Mouse (Mus musculus) 416B (cell line): ENCODE results near the gene Cdk2ap2.
"Not testable (repeated sequence)": the region's sequence is repeated elsewhere in the genome, so short reads cannot be mapped to it uniquely, and the experiment has no call there.

ENCODE experiments used
- DNase-seq: peaks from one replicate; pipeline ENCODE4 v3.0.0; 2011; ENCODE audit warnings: low read depth

Cdk2ap2 gene

DNA sequence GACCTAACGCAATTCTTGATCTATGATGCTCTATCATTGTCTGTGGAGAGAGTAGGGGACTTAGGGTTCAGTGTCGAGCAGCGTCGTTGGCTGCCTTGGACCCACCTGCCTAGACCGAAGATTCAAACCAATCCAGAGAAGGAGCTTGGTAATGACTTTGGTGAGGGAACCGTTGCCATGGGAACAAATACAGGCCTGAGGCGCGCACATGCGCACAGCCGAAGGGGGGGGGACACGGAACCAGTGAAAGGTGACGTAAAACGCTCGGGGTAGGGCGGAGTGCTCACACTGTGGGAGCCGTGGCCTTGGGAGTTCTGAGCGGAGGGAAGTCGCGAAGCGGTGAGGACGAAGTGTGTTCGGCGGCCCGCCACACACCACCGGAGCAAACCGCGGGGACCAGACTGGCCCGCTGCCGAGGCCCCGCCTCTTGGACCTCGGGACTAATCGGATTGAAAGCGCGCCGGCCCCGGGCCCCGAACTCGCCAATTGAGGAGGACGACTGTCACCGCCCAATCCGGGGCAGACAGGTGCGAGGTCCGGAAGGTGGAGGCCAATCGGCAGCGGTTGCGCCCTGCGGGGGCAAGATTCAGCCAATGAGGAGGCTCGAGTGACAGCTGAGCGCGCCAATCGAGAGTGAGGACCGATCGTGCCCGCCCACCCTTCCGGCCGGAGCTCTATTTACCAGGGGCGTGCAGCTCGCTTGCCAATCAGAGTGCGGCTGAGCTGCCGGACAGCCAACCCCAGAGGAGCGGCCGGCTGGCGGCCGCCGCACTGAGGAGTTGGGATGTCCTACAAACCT lies at the start of gene Cdk2ap2:
Cdk2ap2 (plus strand) TSS at position 541 of the 799 bp plus-strand sequence.
- peak; percentile 99 for DNase-seq

DNA sequence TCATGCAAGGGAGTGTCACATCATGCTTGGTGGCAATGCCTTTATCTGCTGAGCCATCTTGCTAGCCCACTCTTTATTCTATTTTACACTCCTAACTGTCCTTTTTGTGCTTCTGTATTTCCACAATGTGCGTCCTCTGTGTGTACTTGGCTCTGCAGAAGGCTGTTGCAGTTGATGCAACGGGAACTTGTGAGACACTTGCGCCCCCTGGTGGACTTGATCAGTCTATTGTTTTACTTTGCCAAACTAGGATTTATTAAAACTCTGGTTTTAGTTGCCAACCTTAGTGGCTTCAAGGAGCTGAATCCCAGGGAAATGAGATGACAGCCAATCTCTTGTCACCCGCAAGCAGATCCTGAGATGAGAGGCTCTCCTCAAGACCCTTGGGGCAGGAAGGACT lies 49.1 kb upstream of the Cdk2ap2 start:
- DNase-seq = peak; percentile 89

DNA sequence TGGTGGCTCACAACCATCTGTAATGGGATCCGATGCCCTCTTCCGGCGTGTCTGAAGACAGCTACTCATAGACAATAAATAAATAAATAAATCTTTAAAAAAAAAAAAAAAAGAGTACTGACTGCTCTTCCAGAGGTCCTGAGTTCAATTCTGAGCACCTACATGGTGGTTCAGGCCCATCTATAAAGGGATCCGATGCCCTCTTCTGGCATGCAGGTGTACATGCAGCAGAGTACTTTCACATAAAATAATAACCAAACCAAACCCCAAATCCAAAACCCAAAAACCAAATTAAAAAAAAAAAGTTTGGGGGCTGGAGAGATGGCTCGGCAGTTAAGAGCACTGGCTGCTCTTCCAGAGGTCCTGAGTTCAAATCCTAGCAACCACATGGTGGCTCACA lies 47.9 kb upstream of the Cdk2ap2 start:
- DNase-seq = not testable (repeated sequence)

DNA sequence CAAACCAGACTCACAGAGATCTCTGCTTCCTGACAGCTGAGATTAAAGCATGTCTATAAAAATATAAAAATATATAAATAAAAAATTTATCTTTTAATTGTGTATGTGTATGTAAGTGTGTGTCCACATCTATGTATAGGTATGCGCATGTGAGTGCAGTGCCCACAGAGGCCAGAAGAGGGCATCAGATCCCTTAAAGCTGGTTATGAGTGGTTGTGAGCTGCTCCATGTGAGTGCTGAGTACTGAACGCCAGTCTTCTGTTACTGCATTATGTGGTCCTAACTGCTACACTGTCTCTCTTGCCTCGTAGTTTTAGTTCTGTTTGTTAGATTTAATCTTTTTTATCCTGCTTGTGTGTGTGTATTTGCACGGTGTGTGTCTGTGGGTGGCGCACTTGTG lies 46.0 kb upstream of the Cdk2ap2 start:
- DNase-seq = no peak

DNA sequence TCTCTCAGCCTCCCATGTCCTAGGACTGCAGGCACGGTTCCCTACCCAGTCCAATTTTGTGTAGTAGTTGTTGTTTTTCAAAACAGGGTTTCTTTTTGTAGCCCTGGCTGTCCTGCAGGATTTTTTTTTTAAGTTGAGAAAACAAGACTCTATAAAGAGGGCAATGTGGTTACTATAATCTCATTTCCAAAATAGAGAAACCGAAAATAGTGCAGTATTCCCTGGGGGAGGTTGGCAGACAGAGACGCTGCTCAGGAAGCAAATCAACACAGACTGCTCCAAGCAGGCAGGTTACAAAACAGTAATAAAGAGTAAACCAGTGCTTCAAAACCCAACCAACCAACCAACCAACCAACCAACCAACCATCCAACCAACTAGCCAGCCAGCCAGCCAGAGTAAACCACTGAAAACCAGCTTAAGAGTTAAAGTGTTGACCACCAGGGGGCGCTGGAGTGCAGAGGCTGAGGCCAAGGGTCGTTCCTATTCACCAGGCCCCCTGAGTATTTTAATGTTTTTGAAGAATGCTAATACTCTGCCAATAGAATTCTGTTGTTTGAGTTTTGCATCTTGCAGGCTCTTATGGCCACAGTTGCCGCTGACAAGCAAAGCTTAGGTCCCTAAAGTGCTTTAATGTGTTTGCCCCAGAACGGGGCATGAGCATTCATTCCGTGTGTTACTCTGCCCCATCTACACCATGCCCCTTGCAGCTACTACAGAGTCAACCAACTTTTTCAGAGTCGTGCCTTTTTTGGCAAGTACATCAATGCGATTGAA lies 45.1 kb upstream of the Cdk2ap2 start:
- peak; percentile 64 for DNase-seq

DNA sequence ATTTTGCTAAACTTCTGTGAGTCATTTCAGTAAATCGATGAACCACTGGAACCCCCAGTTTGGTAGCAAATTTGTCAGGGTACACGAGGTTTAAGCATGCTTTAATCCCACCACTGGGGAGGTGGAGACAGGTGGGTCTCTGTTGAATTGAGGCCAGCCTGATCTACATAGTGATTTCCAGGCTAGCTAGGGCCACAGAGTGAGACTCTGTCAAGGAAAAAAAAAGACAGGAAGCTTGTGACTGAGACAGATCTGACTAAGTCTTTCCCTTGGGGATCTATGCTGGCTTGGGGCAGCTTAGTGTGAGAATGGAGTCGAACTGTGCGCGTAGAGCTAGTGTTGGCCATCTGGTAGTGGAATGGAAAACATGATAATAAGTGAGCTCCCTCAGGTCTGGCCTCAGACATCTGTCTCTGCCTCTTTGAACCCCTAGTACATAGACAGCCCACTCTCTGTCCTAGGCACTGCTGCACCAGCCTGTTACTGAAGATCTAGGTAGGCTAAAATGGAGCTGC lies 44.4 kb upstream of the Cdk2ap2 start:
- DNase-seq = peak; percentile 68

DNA sequence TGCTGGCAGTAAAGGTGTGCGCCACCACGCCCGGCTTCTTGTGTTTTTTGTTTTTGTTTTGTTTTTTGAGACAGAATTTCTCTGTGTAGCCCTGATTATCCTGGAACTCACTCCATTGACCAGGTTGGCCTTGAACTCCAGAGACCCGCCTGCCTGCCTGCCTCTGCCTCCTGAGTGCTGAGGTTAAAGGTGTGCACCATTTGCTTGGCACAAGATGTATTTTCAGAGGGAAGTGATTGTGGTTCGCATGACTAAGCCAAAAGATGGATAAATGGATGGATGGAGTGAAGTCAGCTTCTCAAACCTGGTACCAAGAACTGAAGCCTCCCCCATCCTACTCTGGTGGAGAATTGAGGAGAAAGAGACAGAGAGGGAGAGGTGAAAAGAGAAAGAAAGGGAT lies 42.4 kb upstream of the Cdk2ap2 start:
- no peak for DNase-seq

DNA sequence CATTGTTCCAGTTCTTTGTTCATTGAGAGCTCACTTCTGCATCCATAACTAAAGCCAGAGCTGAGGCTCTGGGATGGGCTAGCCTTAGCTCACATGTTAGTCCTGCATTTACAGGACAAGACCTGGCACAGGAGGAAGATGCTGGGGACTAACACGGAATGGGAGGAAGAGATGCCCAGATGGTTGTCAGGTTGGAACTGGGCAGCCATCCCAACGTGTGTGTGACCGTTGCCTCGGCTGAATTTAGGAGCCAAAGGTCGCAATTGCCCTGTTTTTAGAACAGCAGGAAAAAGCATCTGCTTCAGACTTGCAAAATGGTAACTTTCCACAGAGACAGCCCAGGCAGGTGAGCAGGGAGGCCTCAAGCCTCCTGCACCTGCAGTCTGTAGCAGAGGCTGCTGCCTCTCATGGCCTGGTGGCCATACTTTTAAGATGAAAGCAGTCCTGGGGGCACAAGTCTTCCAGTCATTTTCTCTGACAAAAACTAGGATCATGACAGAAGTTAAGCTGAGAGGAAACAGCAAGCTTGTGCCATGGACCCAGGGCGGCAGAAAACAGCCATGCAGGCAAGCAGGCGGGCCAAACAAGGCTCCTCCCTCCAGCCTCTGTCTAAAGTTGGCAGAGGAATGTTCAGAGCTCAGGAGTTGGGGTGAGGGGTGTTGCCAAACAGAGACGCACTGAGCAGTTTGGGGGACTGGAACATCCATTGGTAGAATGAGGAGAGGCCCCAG lies 41.6 kb upstream of the Cdk2ap2 start:
- DNase-seq = no peak

DNA sequence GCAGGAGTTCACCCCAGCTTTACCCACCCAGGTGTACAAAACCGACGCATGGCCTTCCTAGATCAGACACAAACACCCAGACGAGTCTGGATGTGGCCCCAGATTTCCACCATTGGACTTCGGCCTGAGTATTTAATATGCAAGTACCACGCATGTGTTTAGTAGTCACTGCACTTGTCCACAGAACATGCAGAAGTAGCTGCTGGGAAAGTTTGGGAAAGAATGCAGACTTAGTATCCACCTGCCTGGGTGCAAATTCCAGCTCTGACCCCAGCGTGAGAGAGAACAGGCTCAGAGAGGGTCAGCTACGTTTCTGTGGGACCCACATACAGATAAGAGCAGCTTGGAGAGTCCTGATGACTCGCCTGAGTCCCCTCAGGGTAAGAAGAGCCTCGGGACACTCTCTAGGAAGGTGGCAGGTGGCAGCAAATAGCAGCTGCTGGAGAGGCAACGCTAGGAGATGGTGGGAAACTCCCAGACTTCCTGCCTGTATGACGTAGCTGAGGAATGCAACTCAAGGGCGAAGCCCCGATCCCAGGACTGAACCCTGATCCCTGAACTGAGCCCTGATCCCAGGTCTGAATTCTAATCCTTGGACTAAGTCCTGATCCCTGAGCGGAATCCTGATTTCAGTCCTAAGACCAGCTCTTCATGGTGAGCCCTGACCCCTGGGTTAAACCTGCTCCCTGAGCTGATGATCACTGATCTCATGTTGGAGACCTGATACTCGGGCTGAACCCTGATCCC lies 40.9 kb upstream of the Cdk2ap2 start:
- no peak for DNase-seq

DNA sequence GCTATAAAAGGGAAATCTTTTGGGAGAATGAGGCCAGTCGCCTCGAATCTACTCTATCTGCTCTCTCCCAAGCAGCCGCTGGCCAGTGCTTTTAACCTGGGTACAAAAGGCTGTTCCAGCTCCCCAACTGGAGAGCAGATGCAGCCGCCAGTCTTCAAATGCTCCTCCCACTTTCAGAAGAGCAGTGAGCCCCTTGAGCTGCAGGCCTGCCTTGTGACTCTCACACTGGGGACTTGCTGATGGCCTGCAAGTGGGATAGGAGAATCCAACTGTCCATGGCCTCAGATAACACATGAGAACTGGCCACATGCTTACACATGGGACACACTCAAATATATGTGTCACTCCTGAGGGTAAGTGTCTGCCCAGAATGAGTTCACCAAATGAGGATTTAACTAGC lies 40.3 kb upstream of the Cdk2ap2 start:
- no peak for DNase-seq

DNA sequence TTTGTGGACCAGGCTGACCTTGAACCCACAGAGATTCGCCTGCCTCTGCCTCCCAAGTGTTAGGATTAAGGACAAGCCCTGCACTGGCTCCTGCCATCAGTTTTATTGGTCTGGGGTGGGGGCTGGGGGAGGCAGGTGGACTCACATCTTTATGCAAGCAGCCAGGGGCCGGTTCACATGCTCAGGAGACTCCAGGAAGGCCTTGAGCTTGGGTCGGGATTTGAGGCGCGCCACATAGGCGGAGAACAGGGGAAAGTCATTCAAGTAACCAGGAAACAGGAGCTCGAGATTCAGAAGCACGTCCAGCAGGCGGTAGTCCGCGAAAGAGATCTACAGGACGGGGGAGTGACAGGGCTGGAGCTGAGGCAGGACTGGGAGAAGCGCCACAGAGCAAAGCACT lies 39.6 kb upstream of the Cdk2ap2 start:
- DNase-seq = no peak

DNA sequence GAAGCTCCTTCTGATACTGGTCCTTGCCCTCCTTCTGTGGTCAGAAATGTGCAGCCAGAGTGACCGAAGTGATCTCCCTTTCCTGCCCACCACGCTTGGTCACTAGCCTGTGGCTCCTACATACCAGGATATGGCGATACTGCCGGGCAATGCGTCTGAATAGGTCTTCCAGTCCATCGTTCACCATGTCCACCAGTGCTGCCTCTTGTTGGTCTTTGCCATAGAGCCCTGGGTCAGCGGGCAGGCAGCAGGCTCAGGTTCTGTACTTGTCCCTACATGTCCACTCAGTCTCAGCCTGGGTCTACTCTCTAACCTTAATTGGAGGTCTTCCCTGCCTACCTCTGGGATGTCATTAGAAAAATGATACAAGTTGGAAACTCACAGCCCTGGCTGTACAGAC lies 39.0 kb upstream of the Cdk2ap2 start:
- DNase-seq = no peak

DNA sequence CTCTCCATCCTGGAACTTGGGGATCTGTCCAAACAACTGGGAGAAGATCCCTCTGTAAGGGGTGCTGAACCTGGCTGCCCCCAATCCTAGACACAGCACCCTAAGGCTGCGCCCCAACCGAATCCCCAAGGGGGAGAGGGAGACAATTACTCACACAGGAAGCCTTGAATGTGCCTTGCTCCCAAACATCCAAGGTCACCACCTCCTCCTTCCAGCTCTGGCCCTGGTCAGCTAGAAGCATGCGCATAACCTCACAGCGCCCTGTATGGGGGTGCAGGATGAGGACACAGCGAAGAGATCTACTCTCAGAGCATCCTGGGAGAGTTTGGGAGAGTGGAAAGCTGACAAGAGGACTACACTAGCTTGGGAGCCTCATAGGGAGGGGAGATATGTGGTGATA lies 38.4 kb upstream of the Cdk2ap2 start:
- DNase-seq = no peak

DNA sequence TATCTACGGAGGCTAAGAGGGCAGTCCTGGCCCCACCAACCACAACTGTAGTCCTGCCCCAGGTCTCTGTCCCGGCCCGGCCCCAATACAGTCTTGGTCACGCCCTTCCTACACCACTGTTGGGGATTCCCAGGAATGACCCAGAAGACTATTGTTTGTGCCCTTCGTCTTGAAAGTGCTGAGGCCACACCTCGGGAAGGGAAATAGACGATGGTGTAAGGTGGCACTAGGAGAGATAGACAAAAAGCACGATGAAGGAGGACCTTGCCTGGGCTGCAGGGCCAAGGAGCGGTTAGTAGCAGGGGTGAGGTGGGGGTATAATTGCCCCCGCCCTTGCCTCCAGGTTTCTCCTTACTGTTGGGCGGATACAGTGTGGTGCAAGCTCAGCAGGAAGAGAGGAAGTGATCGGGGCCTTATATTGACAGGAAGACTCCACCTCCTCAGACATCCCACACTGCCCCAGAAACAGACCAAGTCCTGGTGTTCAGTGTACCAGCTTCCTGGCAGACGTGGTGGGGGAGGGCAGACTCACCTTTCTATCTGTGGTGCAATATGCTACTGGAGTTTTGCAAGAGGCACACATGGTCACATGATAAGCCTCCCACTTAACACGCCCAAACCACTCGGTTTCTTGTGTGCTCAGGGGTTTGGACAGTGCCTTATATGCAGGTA lies 37.8 kb upstream of the Cdk2ap2 start, which contains the start of gene Gstp3:
Gstp3 (minus strand) TSS at position 501 of the 672 bp plus-strand sequence.
- DNase-seq = peak; percentile 88

DNA sequence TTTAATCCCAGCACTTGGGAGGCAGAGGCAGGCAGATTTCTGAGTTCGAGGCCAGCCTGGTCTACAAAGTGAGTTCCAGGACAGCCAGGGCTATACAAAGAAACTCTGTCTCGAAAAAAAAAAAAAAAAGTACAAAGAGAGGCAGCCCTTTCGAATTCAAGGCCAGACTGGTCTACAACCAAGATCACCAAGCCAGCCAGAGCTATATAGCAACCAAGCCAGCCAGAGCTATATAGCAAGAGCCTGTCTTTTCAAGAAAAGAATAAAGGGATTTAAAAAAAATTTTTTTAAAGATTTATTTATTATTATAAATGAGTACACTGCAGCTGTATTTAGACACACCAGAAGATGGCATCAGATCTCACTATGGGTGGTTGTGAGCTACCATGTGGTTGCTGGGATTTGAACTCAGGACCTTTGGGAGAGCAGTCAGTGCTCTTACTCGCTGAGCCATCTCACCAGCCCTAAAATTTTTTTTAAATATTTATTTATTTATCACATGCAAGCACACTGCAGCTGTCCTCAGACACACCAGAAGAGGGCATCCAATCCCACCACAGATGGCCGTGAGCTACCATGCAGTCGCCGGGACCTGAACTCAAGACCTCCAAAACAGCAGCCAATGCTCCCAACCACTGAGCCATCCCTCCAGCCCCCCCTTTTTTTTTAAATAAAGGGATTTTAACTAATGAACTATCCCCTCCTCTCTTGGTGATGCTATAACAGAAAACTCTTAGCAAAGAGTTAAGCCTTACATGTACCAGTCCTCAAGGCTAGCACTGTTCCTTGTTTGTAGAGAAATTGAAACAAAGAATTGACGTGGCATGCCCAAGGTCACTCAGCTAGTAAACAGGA lies 36.7 kb upstream of the Cdk2ap2 start:
- not testable (repeated sequence) for DNase-seq

DNA sequence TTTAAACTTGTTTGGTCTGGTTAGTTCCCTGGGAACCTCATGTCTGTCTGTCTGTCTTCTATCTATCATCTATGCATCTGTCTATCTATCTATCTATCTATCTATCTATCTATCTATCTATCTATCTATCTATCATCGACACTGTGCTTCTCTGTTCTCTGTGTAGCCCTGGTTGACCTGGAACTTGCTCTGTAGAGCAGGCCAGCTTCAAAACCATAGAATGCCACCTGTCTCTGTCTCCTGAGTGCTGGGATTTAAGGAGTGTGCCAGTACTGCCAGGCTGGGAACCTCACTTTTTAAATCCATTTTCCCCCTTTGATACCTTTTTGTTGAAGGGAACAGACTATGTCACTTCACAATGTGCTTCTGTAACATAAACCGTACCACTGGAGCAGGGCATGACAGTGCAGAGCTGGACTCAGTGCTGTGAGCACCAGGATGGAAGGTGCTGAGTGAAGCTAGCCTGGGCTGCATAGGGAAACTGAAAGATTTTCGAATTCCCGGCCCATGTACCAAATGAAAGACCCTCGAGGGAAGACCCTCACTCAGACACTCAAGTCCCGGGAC lies 36.0 kb upstream of the Cdk2ap2 start:
- DNase-seq = no peak

DNA sequence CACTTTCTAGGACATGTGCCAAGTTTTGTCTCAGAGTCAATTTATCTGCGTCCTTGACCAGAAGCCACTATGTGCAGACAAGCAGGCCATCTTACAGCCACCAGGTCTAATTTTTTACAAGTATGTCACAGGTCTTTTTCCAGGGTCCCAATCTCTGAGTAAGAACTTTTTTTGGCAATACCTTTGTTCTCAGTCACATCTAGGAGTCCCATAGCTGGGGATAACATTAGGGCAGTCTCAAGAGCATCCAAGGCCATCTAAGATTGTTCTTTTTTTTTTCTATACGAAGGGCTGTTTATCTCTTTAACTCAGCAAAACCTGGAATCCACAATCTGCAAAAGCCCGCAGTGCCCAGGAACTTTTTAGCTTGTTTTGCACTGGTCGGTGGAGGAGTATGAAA lies 33.6 kb upstream of the Cdk2ap2 start:
- peak; percentile 60 for DNase-seq

DNA sequence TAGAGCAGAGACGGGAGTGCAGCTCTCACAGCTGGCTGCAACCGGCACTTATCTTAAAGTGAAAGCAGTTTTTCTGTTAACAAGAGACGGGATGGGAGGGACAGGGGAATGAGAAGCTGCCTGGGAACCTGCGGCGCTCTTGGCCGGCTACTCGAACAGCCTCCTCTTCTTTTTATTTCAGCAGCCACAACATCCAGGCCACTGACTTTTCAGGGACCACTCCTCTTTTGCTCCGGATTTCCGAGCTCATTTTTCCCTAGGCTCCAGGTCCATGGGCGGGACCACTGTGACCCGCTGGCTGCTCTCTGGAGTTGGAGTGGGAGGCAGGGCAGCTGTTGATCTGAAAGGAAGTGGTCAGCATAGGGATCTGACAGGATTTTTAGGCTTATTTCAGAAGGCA lies 32.5 kb upstream of the Cdk2ap2 start:
- not testable (repeated sequence) for DNase-seq

DNA sequence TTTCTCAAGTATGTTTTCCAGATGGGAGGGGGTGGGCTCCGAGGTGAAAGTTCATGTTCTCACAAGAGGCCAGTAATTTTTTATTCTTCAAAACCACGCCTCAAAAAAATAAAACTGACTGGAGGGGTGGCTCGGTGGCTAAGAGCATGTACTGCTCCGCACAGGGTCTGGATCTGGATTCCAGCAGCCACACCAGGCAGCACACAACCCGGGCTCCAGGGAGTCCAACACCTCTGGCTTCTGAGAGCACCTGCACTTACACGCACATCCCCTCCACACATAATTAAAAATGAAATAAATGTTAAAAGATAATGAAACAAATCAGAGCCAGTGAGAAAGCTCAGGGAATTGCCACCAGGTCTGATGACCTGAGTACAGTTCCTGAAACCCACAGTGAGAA lies 30.7 kb upstream of the Cdk2ap2 start:
- DNase-seq = peak; percentile 45

DNA sequence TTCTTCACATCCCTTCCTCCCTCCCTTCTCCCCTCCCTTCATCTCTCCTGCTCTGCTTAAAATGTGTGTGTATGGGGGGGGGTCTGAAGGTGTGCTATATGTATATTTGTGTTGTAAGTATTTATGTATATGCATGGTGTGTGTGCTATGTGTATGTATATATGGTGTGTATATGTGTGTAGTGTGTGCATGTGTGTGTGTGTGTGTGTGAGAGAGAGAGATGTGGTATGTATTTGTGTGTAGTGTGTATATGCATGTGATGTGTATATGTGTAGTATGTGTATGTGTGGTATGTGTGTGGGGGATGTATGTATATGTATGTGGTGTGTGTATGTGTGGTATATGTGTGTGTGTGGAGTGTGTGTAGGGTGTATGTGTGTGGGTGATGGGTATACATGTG lies 30.1 kb upstream of the Cdk2ap2 start:
- no peak for DNase-seq
